Mouse (Mus musculus): ENCODE measurements around the gene Med31. TPM values are rescaled to one million over a fixed set of nuclear protein-coding genes. Genes with fewer than 3 reads are reported as not detected.

Gene Med31
- polyA plus RNA-seq, 1 experiment from 2014 or later = 50.7 TPM

DNA sequence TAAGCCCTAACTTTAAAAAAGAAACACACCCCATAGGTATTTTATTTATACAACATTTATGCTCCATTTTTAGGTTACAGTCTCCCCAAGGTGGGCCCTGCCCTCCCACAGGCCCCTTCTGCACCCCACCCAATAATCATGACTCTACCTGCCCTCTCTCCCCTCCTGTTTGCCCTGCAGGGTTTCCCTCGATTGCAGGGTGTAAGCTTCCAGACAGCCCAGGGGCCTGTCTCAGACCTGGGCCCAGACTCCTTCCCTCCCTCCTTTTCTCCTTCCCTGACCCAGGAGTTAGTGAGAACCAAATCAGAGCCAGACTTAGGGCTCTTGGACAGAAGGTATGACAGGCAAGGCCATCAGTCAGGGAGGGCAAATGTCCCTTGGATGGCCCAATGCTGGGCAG is 17.6 kb upstream of the Med31 start:
- H3K4me2 ChIP-seq (replicated peaks; ENCODE audit: low read depth, low read length) = no peak overlapping the region
- no peak for ATAC-seq
- no peaks in the 10 kb centered on the region for H3K36me3 ChIP-seq (ENCODE audit: insufficient read depth, low read length)
- no peak overlapping the region for H3K27ac ChIP-seq (ENCODE audit: low read length)
- H3K27me3 ChIP-seq (replicated peaks; ENCODE audit: insufficient read depth, low read length) = no peaks in the 10 kb centered on the region
- H3K4me1 ChIP-seq (ENCODE audit: insufficient read depth, low read depth, low read length) = no peaks in the 10 kb centered on the region
- H3K9me3 ChIP-seq (ENCODE audit: low read length) = no peaks in the 10 kb centered on the region
- DNase-seq (ENCODE audit: low spot score) = no peak
- no peak for TF ChIP-seq EP300 (IDR thresholded peaks at IDR 0.05)
- no peak for TF ChIP-seq CTCF (IDR thresholded peaks at IDR 0.05)
- H3K4me3 ChIP-seq (ENCODE audit: low read depth, low read length) = no peak overlapping the region
- 62% methylated on average over 1 of the region's 1 CpGs for WGBS
- no peak overlapping the region for H3K9ac ChIP-seq (replicated peaks; ENCODE audit: low read depth)

GRCm38 (mm10) chr11:72232068-72232467 is 16.7 kb upstream of the Med31 start:
- 81% methylated on average over 7 of the region's 7 CpGs for WGBS
- TF ChIP-seq EP300 (IDR thresholded peaks at IDR 0.05) (no peak), CTCF (IDR thresholded peaks at IDR 0.05) (no peak)
- Histone ChIP-seq H3K4me2 (replicated peaks; ENCODE audit: low read depth, low read length) (no peak overlapping the region), H3K27ac (ENCODE audit: low read length) (no peak overlapping the region), H3K9me3 (ENCODE audit: low read length) (no peaks in the 10 kb centered on the region), H3K27me3 (replicated peaks; ENCODE audit: insufficient read depth, low read length) (no peaks in the 10 kb centered on the region), H3K4me1 (ENCODE audit: insufficient read depth, low read depth, low read length) (no peaks in the 10 kb centered on the region), H3K4me3 (ENCODE audit: low read depth, low read length) (no peak overlapping the region), H3K36me3 (ENCODE audit: insufficient read depth, low read length) (no peaks in the 10 kb centered on the region), H3K9ac (replicated peaks; ENCODE audit: low read depth) (no peak overlapping the region)
- DNase-seq (ENCODE audit: low spot score) (no peak), ATAC-seq (no peak)

DNA sequence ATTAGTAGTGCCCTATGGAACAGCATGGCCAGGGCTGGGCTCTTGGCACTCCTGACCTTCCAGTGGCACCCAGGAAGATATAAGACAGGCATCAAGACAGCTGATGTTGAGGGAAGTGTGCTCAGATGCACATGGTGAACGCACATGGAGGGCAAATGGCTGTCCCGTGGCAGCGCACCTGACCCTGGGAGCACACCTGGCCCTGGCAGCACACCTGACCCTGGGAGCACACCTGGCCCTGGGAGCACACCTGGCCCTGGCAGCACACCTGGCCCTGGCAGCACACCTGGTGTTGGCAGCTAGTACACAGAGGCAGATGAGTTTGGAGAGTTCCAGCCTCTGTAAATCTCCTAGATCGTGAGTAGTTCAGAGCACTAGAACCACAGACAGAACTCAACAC is 13.1 kb upstream of the Med31 start:
- 79% methylated on average over 4 of the region's 4 CpGs for WGBS
- Histone ChIP-seq H3K36me3 (ENCODE audit: insufficient read depth, low read length) (no peaks in the 10 kb centered on the region), H3K9me3 (ENCODE audit: low read length) (no peaks in the 10 kb centered on the region), H3K4me3 (ENCODE audit: low read depth, low read length) (no peak overlapping the region), H3K9ac (replicated peaks; ENCODE audit: low read depth) (no peak overlapping the region), H3K27ac (ENCODE audit: low read length) (no peak overlapping the region), H3K4me2 (replicated peaks; ENCODE audit: low read depth, low read length) (no peak overlapping the region), H3K27me3 (replicated peaks; ENCODE audit: insufficient read depth, low read length) (no peaks in the 10 kb centered on the region), H3K4me1 (ENCODE audit: insufficient read depth, low read depth, low read length) (no peaks in the 10 kb centered on the region)
- ATAC-seq = no peak
- DNase-seq (ENCODE audit: low spot score) = no peak
- no peak for TF ChIP-seq EP300 (IDR thresholded peaks at IDR 0.05)
- TF ChIP-seq CTCF (IDR thresholded peaks at IDR 0.05) = no peak

GRCm38 (mm10) chr11:72226901-72227300 is 11.5 kb upstream of the Med31 start:
- H3K4me1 ChIP-seq (ENCODE audit: insufficient read depth, low read depth, low read length) = no peaks in the 10 kb centered on the region
- H3K4me3 ChIP-seq (ENCODE audit: low read depth, low read length) = no peak overlapping the region
- H3K27me3 ChIP-seq (replicated peaks; ENCODE audit: insufficient read depth, low read length) = no peaks in the 10 kb centered on the region
- WGBS = 74% methylated on average over 6 of the region's 6 CpGs
- ATAC-seq = no peak
- TF ChIP-seq EP300 (IDR thresholded peaks at IDR 0.05) (no peak), CTCF (IDR thresholded peaks at IDR 0.05) (no peak)
- no peak overlapping the region for H3K4me2 ChIP-seq (replicated peaks; ENCODE audit: low read depth, low read length)
- H3K36me3 ChIP-seq (ENCODE audit: insufficient read depth, low read length) = no peaks in the 10 kb centered on the region
- H3K9me3 ChIP-seq (ENCODE audit: low read length) = no peaks in the 10 kb centered on the region
- no peak overlapping the region for H3K9ac ChIP-seq (replicated peaks; ENCODE audit: low read depth)
- H3K27ac ChIP-seq (ENCODE audit: low read length) = no peak overlapping the region
- no peak for DNase-seq (ENCODE audit: low spot score)

GRCm38 (mm10) chr11:72226020-72226791 is 10.8 kb upstream of the Med31 start:
- WGBS = 66% methylated on average over 10 of the region's 10 CpGs
- Histone ChIP-seq H3K4me1 (ENCODE audit: insufficient read depth, low read depth, low read length) (no peaks in the 10 kb centered on the region), H3K27me3 (replicated peaks; ENCODE audit: insufficient read depth, low read length) (no peaks in the 10 kb centered on the region), H3K4me3 (ENCODE audit: low read depth, low read length) (no peak overlapping the region), H3K36me3 (ENCODE audit: insufficient read depth, low read length) (no peaks in the 10 kb centered on the region), H3K27ac (ENCODE audit: low read length) (no peak overlapping the region), H3K9ac (replicated peaks; ENCODE audit: low read depth) (no peak overlapping the region), H3K9me3 (ENCODE audit: low read length) (no peaks in the 10 kb centered on the region), H3K4me2 (replicated peaks; ENCODE audit: low read depth, low read length) (no peak overlapping the region)
- DNase-seq (ENCODE audit: low spot score) = no peak
- TF ChIP-seq EP300 (IDR thresholded peaks at IDR 0.05) (no peak), CTCF (IDR thresholded peaks at IDR 0.05) (no peak)
- no peak for ATAC-seq

DNA sequence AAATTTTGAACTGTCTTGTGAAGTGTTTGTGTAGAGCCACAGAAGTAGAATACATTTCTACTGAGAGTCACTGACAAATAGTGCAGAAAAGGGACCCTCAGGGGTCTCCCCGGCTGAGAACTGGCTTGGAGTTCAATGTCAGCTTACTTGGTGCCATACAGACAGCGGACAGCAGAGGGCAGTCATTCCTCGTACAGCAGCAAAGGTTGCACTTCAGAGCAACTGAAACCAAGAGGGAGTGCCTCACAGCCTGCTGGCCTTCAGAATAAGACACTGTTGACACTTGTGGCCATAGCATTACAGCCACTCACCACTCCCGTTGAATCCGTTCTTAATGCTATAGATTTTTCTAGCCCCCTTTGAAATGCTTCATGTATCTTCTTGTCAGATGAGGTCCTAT is 9.5 kb upstream of the Med31 start:
- H3K9me3 ChIP-seq (ENCODE audit: low read length) = no peaks in the 10 kb centered on the region
- H3K9ac ChIP-seq (replicated peaks; ENCODE audit: low read depth) = no peak overlapping the region
- no peak overlapping the region for H3K4me2 ChIP-seq (replicated peaks; ENCODE audit: low read depth, low read length)
- H3K36me3 ChIP-seq (ENCODE audit: insufficient read depth, low read length) = no peaks in the 10 kb centered on the region
- no peak for TF ChIP-seq EP300 (IDR thresholded peaks at IDR 0.05)
- TF ChIP-seq CTCF (IDR thresholded peaks at IDR 0.05) = peak; percentile 95
- ATAC-seq (peak; percentile 60), DNase-seq (ENCODE audit: low spot score) (peak; percentile 86)
- H3K27ac ChIP-seq (ENCODE audit: low read length) = no peak overlapping the region
- H3K4me3 ChIP-seq (ENCODE audit: low read depth, low read length) = no peak overlapping the region
- 9% methylated on average over 5 of the region's 5 CpGs for WGBS
- H3K27me3 ChIP-seq (replicated peaks; ENCODE audit: insufficient read depth, low read length) = no peaks in the 10 kb centered on the region
- H3K4me1 ChIP-seq (ENCODE audit: insufficient read depth, low read depth, low read length) = no peaks in the 10 kb centered on the region
